Mouse (Mus musculus) lung, postnatal 4 days (tissue): ENCODE measurements around the gene Leprot.

Experiments
- DNase-seq, 2 experiments: peaks; one replicate each; pipeline ENCODE4 v3.0.0; 2021

The Leprot gene

GRCm38 (mm10) chr4:101647196-101647905 lies at the start of gene Leprot:
TSS of gene Leprot (plus strand) at chr4:101647718.
- DNase-seq = peak; percentile 100

- no peak for DNase-seq
Measured at GRCm38 (mm10) chr4:101601758-101602157, 45.8 kb upstream of the Leprot start.

- DNase-seq = no peak
Measured at GRCm38 (mm10) chr4:101603635-101604034, 43.9 kb upstream of the Leprot start.

GRCm38 (mm10) chr4:101616520-101616919 lies 31.0 kb upstream of the Leprot start:
- DNase-seq = no peak

GRCm38 (mm10) chr4:101617742-101618141 lies 29.8 kb upstream of the Leprot start:
- no peak for DNase-seq

GRCm38 (mm10) chr4:101620206-101620605 lies 27.3 kb upstream of the Leprot start:
- no peak for DNase-seq

- DNase-seq = no peak
Measured at GRCm38 (mm10) chr4:101621241-101621640, 26.3 kb upstream of the Leprot start.

- DNase-seq = no peak
Measured at GRCm38 (mm10) chr4:101625278-101625677, 22.2 kb upstream of the Leprot start.

GRCm38 (mm10) chr4:101635596-101635995 lies 11.9 kb upstream of the Leprot start:
- DNase-seq = no peak

GRCm38 (mm10) chr4:101637472-101637871 lies 10.0 kb upstream of the Leprot start:
- no peak for DNase-seq

GRCm38 (mm10) chr4:101640631-101641030 lies 6.9 kb upstream of the Leprot start:
- no peak for DNase-seq

GRCm38 (mm10) chr4:101642708-101643107 lies 4.8 kb upstream of the Leprot start:
- no peak for DNase-seq

- no peak for DNase-seq
Measured at GRCm38 (mm10) chr4:101643216-101643615, 4.3 kb upstream of the Leprot start.

- DNase-seq = no peak
Measured at GRCm38 (mm10) chr4:101646857-101647195, 692 bp upstream of the Leprot start.

- no peak for DNase-seq
Measured at GRCm38 (mm10) chr4:101647976-101648642, 591 bp downstream of the Leprot start.

GRCm38 (mm10) chr4:101648745-101649144 lies 1.2 kb downstream of the Leprot start:
- no peak for DNase-seq

- DNase-seq = no peak
Measured at GRCm38 (mm10) chr4:101650961-101651360, 3.4 kb downstream of the Leprot start.

- no peak for DNase-seq
Measured at GRCm38 (mm10) chr4:101654256-101654655, 6.7 kb downstream of the Leprot start.

GRCm38 (mm10) chr4:101654788-101655414 lies 7.4 kb downstream of the Leprot start:
- DNase-seq = no peak

GRCm38 (mm10) chr4:101655415-101655790 lies 7.9 kb downstream of the Leprot start:
- DNase-seq = no peak

- DNase-seq = peak; percentile 29 to 40
Measured at GRCm38 (mm10) chr4:101656056-101656455, 8.5 kb downstream of the Leprot start.

GRCm38 (mm10) chr4:101656956-101657570 lies 9.5 kb downstream of the Leprot start:
- no peak for DNase-seq

- peak in 1 of 2 experiments; percentile 49 for DNase-seq
Measured at GRCm38 (mm10) chr4:101664160-101664750, 16.7 kb downstream of the Leprot start.
